Mouse (Mus musculus): Measurements from ENCODE around the gene 4430402I18Rik.

DNA sequence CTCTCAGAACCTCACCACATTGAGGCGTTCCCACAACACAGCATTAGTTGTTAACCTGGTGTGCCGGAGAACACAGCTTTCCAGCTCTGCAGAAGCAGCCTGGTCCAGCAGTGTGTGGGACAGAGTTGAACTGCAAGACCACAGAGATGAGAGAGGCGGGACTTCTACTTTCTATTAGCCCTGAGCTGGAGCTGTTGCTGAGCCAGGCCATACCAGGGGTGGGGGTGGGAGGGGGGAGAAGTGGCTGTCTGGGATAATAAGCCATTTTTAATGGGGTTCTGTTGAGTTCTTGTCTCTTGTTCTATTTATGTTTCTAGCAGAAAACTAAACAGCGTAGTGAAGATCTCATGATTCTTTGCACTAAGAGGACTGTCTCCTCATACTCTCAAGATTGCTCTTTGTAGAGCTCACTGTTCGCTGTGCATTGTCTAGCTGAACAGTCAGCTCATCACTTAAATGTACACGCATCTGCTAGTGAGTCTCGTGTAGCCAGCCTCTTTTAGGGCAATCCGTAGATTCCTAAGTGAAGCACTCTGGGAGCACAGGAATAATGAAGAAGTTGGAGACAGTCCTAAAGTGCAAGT is 64.0 kb downstream of the 4430402I18Rik start:
- TF ChIP-seq CTCF (IDR thresholded peaks at IDR 0.05; ENCODE audit: control insufficient read depth, insufficient read depth, insufficient read length) = no peak
- no peak for TF ChIP-seq USF1 (IDR thresholded peaks at IDR 0.05; ENCODE audit: low read depth)
- no peak for TF ChIP-seq MYOD1 (IDR thresholded peaks at IDR 0.05; ENCODE audit: control insufficient read depth, insufficient read length, low read depth)
- TF ChIP-seq MAX (IDR thresholded peaks at IDR 0.05) = no peak
- no peak for TF ChIP-seq CEBPB (IDR thresholded peaks at IDR 0.05; ENCODE audit: low read depth)

Measured in C2C12 (cell line).